Mouse (Mus musculus): ENCODE results near the gene Numbl.

DNA sequence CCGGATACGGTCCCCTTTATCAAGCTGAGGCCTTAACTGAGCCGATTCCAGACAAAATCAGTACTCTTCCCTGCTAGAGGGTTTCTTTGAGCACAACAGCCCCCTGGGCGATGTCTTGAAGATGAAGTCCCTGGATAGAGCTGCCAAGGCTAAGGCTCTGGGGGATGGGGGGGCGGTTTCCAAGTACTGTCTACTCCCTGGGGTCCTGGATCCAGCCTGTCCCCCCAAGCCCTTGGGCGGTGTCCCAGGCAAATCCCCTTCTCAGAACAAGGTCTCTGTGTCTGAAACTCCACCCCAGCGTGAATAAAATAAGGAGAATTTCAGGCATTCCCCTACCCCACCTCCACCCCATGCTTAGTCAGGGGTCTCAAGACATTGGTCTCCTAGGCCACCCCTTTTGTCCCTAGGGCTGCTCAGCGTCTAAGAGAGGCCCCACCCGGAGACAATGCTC is 1.1 kb downstream of the Numbl start:
- TF ChIP-seq EP300 (IDR thresholded peaks at IDR 0.05; ENCODE audit: insufficient read depth, low read depth, low read length) (no peak), CTCF (IDR thresholded peaks at IDR 0.05) (no peak), POLR2A (IDR thresholded peaks at IDR 0.05; ENCODE audit: insufficient read depth, low read depth, low read length) (no peak)
